Mouse (Mus musculus) monocyte, adult 2 months (primary cell): ENCODE measurements at regions not wholly inside any gene's neighbourhood (a gene's known extent, or its start where the extent isn't known, plus 50 kb on each side); places are given as distances from the start of the nearest gene placed in this dataset.

Experiments used
- DNase-seq, 2 experiments: peaks; one replicate each; pipeline ENCODE4 v3.0.0; 2022; ENCODE audit warnings: low spot score in 2 of 2, low read depth in 1 of 2

- no peak for DNase-seq
Measured at GRCm38 (mm10) chr15:51551216-51551775, 2333.4 kb upstream of the Gm7489 start.

GRCm38 (mm10) chr15:51558215-51558614, 2326.5 kb upstream of the Gm7489 start:
- no peak for DNase-seq

GRCm38 (mm10) chr15:51565543-51565942, 2319.2 kb upstream of the Gm7489 start:
- no peak for DNase-seq

DNA sequence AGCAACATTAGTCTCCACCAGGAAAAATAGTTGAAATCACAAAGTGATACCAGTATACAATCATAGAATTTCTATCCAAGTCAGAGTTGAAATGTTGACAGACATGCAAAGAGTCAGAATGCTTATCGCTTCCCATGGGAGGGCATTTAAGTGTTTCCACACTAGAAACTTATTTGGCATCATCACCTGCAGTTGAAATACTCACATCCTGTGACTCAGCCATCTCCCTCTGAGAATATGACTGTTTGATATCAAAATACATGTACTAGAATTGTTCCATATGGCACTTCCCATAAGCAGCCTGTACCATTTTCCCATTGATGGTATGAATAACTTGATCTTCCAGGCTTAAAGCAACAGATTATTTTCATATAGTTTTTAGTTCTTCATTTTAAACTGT, 2314.1 kb upstream of the Gm7489 start:
- DNase-seq, result no peak

GRCm38 (mm10) chr15:51574538-51575105, 2310.1 kb upstream of the Gm7489 start:
- DNase-seq, result no peak

GRCm38 (mm10) chr15:51583636-51584035, 2301.1 kb upstream of the Gm7489 start:
- DNase-seq, result no peak

- no peak for DNase-seq
Measured at GRCm38 (mm10) chr15:51586146-51586545, 2298.6 kb upstream of the Gm7489 start.

GRCm38 (mm10) chr15:51591406-51592068, 2293.2 kb upstream of the Gm7489 start:
- no peak for DNase-seq

DNA sequence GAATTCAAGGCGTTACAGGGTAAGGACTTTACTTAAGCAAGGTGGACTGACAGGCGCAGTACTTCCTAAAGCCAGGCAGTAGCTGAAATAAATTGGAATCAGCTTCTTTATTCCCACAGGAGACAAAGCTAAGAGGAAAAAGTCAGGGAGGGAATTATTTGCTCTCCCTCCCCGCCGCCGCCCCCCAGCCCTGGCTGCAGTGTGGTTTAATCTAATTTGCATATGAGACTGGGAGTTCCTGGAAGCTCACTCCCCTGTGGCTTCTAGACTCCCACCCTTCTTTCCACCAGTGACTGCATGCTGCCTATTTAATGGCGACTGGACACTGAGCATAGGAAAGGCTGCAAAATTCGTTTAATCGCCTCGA, 2292.7 kb upstream of the Gm7489 start:
- no peak for DNase-seq

- no peak for DNase-seq
Measured at GRCm38 (mm10) chr15:51592511-51593498, 2291.9 kb upstream of the Gm7489 start.

DNA sequence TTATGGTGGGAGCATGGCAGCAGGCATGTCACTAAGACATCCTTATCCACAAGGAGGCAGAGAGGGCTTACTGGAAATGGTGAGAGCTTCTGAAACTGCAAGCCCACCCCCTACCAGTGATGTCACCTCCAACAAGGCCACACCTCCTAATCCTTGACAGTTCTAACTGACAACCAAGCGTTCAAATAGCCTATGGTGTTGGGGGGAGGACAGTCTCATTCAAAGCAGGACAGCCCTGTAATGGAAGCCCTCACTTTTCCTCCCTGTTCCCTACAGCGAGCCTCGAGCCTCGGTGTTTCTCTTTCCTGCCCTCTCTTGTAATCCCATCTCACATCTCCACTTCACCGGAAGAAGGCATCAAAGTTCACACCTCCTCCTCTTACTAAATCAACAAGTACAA, 2290.6 kb upstream of the Gm7489 start:
- no peak for DNase-seq

DNA sequence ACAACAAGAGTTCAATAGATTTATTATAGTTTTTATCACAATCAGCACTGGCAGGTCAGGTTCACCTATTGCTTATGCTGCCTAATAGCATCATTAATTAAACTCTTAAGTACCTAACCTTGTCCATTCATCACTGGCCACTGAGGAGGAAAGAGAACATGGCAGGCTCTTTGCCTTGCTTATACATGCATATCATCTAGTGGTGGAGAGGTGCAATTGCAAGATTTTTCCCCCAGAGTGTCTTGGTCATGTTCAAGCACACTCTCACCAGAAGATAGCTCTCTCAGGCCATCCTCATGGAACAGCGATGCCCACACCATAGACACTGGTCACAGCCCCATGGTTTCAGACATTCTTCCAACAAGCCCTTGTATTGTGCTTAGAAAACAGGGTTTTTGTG, 2289.1 kb upstream of the Gm7489 start:
- no peak for DNase-seq

DNA sequence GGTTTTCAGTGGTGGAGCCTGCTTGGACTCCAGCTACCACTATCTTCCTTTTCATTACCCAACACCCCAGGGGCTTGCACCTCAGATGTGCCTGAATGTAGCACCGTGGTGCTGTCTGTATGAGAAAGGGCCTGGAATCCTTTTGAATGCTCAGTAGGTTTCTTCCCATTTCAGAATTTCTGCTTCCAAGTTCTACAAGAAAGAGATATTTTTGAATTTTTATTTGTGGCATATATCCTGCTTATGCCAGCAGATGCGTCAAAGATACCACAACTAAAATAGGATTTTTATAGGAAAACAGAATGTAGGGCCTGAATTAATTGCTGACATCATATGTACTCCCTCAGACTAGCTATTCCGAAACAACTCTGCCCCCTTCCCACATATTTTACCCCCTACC, 2286.9 kb upstream of the Gm7489 start:
- DNase-seq, result no peak

GRCm38 (mm10) chr15:51601128-51601855, 2283.4 kb upstream of the Gm7489 start:
- no peak for DNase-seq

GRCm38 (mm10) chr15:51621455-51621854, 2263.3 kb upstream of the Gm7489 start:
- DNase-seq, result no peak

DNA sequence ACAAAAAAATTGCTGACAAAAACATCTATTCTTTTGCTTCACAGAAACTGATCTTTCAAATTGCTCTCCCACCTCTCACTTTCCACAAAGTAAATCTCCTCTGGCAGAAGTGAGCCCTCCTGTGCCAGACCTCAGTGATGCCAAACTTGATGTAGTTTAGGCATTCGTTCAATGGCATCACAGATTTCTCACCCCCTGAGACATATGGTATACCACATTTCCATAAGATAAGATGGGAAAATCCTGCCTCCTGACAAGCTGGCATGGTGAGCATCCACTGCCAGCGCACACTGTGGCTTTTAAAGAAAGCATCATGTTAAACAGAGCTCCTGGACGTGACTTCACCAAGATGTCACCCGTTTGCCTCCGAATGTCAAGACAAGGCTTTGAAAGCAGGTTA, 2257.2 kb upstream of the Gm7489 start:
- DNase-seq, result no peak

DNA sequence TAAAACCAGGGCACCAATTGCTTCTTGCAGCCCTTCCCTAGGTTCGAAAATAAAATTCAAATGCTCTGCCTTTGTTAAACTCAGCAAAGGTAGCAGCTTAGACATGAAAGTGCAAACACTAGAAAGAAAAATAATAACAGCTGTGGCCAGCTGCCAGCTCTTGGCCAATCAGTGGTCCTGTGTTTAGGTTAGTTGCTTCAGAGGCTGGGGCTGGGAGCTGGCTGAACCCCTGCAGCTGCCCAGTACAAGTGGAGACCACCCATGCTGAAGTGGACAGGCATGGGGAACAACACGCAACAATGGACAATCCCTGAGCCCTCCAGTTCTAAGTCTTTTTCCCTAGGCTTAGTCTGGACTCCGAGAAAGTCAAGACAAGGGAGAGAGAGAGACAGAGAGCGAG, 2256.2 kb upstream of the Gm7489 start:
- DNase-seq, result no peak

DNA sequence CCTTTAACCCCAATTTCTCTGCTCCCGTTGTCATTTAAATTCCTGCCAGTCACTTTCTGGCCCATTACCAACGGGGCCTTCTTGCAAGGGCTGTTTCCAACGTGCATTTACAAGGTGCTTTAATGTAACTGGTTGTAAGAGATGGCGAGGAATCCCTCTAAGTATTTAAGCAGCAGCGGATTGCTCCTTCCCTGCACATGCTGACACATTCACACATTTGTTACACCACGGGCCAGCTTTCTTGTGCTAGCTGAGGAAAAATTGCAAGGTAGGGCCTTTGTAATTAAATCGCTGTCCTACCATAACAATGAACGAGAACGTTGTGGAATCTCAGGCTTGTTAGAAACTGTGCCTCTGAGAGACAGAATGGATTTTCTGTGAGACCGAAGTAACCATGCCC, 2252.8 kb upstream of the Gm7489 start:
- DNase-seq, result no peak

GRCm38 (mm10) chr15:51633068-51633467, 2251.6 kb upstream of the Gm7489 start:
- DNase-seq, result no peak

GRCm38 (mm10) chr15:51634726-51635125, 2250.0 kb upstream of the Gm7489 start:
- DNase-seq, result no peak
